Mouse (Mus musculus) neural tube, embryonic 10.5 days (tissue): ENCODE measurements around the gene Hgd.
A peak's percentile ranks its signal among the peaks of the same experiment; 100 is the strongest.

ENCODE experiments used
- DNase-seq: peaks from one replicate; pipeline ENCODE4 v3.0.0-alpha.2; 2017; ENCODE audit warnings: low spot score; ENCODE audit errors: extremely low spot score

Hgd gene

GRCm38 (mm10) chr16:37580651-37581050 is 698 bp downstream of the Hgd start:
- no peak for DNase-seq

- no peak for DNase-seq
Measured at GRCm38 (mm10) chr16:37581901-37582300, 1.9 kb downstream of the Hgd start.

- DNase-seq = no peak
Measured at GRCm38 (mm10) chr16:37583306-37583705, 3.4 kb downstream of the Hgd start.

GRCm38 (mm10) chr16:37583801-37584200 is 3.8 kb downstream of the Hgd start:
- no peak for DNase-seq

- DNase-seq = peak; percentile 75
Measured at GRCm38 (mm10) chr16:37584218-37585035, 4.5 kb downstream of the Hgd start.

- no peak for DNase-seq
Measured at GRCm38 (mm10) chr16:37585129-37585563, 5.2 kb downstream of the Hgd start.

- no peak for DNase-seq
Measured at GRCm38 (mm10) chr16:37590921-37591320, 11.0 kb downstream of the Hgd start.

GRCm38 (mm10) chr16:37591551-37591950 is 11.6 kb downstream of the Hgd start:
- DNase-seq = no peak

- no peak for DNase-seq
Measured at GRCm38 (mm10) chr16:37597412-37597811, 17.5 kb downstream of the Hgd start.

GRCm38 (mm10) chr16:37598463-37598862 is 18.5 kb downstream of the Hgd start:
- no peak for DNase-seq

GRCm38 (mm10) chr16:37599326-37599725 is 19.4 kb downstream of the Hgd start:
- DNase-seq = no peak

GRCm38 (mm10) chr16:37603431-37603830 is 23.5 kb downstream of the Hgd start:
- no peak for DNase-seq

- no peak for DNase-seq
Measured at GRCm38 (mm10) chr16:37604243-37604642, 24.3 kb downstream of the Hgd start.

- DNase-seq = no peak
Measured at GRCm38 (mm10) chr16:37610333-37610732, 30.4 kb downstream of the Hgd start.

GRCm38 (mm10) chr16:37611072-37611471 is 31.1 kb downstream of the Hgd start:
- no peak for DNase-seq

- DNase-seq = no peak
Measured at GRCm38 (mm10) chr16:37612013-37612412, 32.1 kb downstream of the Hgd start.

- DNase-seq = no peak
Measured at GRCm38 (mm10) chr16:37614540-37614939, 34.6 kb downstream of the Hgd start.

- DNase-seq = no peak
Measured at GRCm38 (mm10) chr16:37615429-37615828, 35.5 kb downstream of the Hgd start.

- DNase-seq = no peak
Measured at GRCm38 (mm10) chr16:37616104-37616503, 36.2 kb downstream of the Hgd start.

- peak; percentile 37 for DNase-seq
Measured at GRCm38 (mm10) chr16:37617695-37618094, 37.7 kb downstream of the Hgd start.

- DNase-seq = no peak
Measured at GRCm38 (mm10) chr16:37622403-37622802, 42.5 kb downstream of the Hgd start.

- no peak for DNase-seq
Measured at GRCm38 (mm10) chr16:37622919-37623318, 43.0 kb downstream of the Hgd start.

- DNase-seq = no peak
Measured at GRCm38 (mm10) chr16:37626388-37626949, 46.5 kb downstream of the Hgd start.
